Mouse (Mus musculus) left cerebral cortex, adult 11 months (tissue): ENCODE data around the gene Ndufs6.
A peak's percentile ranks its signal among the peaks of the same experiment; 100 is the strongest.

Source experiments
- DNase-seq: peaks from one replicate; pipeline ENCODE4 v3.0.0; 2022; ENCODE audit warnings: low spot score

The Ndufs6 gene

DNA sequence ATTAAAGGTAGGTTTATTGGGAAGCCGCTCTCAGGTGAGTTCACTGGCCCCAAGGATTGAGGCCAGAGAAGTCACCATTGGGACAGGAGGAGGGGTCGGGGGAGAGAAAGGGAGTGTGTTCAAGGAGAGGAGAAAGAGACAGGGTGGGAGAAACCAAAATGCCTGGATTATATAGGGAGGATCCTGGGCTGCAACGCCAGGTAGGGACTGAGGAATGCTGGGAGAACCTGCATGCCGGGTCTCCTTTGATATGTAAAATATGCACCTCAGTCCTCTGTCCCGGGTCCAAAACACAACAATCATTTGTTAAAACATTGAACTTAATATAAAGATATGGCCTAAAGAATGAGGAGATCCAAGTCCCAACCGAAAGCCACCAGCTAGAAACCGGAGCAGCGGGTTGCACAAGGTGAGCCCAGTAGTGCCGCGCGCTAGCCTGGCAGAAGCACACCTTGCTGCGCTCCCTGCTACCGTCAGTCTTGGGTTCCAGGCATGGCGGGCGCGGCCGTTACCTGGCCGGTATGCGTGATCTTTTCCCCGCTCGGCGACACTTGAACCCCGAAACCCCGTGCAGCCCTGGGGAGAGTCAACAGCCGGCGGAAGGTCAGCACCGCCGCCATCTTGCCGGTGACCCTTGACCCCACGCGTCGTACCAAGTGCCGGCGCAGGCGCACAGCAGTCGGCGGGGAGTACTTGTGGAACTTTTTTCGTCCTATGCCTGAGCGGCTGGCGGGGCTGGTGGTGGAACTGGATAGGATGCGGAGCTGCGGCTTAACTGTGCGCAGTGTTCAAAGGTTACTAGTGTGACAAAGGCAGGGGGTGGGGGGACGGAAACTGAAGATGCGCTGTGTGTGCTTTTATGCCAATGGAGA, at the start of gene Ndufs6, which contains the start of gene Mrpl36:
Gene Ndufs6 (minus strand): TSS at position 716 of the 872 bp plus-strand sequence.
Gene Mrpl36 (plus strand): TSS at position 687 of the 872 bp plus-strand sequence.
- DNase-seq = peak; percentile 89

DNA sequence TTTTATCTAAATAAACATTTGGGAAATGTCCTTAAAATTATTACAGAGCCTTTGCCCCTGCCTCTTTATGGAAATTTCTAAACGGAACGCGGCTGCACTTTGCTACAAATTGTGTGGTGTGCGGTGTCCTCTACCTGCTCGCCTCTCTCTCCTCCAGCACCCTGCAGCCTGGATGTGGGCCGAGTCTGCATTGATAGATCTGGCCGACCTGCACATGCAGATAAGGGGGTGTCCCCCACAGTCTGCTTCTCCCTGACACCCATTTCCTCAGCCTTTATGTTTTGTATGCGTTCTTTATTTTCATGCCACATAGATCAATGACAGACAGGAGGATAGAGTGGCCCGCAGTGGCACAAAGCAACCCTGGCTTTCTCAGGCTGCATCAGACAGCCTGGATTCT, 49.3 kb upstream of the Ndufs6 start:
- DNase-seq = no peak

DNA sequence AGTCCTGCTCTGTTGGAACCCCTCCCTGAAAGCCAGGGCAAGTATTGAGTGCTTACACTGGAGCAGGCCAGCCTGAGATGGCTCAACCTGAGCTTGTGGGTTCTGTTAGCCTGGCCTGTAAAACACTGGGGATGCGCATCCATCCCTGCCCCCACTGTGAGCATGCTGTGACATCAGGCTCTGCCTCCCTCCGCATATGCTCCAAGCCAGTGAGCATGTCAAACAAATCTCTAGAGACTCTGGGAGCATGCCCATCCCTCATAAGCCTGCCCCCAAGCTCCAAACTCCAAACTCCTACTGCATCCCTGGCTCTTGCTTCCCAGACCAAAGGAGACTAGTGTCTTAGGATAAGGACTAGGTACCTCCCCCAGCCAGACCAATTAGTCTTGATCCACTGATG, 46.3 kb upstream of the Ndufs6 start:
- DNase-seq = no peak

DNA sequence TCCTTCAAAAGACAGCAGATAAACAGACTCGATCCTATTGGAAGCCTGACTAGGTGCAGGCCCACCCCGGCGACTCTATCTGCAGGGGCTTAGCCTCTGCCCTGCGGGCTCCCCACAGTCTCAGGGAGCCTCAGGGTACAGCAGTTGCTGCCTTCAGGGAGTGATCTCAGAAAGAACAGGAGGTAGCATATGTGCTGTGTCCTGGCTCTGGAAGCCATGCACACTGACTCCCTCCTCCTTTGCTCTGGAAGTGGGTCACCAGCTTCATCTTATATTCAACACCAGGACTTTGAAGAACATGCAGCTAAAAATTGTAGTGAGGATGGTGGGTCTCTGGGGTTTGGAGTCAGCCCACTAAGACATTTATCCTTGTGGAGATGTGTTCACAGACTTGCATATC, 45.0 kb upstream of the Ndufs6 start:
- DNase-seq = no peak

DNA sequence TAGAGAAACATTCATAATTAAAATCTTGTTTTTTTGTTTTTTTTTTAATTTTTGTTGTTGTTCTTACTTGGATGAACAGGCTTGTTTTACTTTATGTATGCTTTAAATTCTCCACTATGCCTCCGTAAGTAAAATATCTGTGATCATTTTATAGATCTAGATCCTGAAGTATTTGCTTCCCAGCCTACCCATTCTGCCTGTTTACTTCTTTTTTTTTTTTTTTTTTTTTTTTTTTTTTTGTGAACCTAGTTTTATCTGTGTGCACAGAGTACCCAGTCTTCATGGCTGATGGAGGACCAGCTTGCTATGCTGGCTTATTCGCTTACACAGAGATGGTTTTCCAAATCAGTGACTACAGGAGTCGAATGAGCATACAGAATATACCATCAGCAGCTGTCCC, 28.8 kb upstream of the Ndufs6 start:
- DNase-seq = no peak

DNA sequence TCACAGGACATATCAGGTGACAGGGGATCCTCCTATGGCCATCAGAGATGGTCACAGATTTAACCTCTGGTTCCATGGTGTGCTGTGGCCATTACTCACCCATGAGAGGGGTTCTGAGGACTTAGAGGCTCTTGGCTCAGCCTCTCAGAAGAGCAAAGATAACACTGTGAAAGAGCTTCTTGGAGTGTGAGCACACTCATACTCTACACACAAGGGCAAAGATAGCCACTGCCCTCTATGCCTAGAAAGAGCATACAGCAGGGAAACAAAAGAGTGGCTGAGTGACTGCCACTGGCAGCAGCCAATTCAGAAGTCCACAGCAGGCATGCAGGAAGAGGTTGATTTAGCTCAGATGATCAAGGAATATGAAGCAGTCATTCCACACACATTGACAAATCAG, 24.1 kb upstream of the Ndufs6 start:
- DNase-seq = no peak

DNA sequence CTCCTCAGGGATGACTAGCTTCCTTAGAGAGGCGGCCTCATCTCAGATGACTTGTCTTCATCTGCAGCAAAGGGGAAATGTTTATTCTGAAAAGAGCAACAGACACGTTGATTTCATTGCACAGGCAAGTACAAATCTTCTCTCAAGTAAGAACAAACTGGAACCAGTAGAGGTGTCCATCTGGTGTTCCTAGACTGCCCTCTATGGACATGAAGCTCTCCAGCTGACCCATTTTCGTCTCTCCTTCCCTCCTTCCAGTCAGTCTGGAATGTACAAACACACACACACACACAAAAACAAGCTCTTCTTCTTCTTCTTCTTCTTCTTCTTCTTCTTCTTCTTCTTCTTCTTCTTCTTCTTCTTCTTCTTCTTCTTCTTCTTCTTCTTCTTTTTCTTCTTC, 23.6 kb upstream of the Ndufs6 start:
- DNase-seq = no peak

DNA sequence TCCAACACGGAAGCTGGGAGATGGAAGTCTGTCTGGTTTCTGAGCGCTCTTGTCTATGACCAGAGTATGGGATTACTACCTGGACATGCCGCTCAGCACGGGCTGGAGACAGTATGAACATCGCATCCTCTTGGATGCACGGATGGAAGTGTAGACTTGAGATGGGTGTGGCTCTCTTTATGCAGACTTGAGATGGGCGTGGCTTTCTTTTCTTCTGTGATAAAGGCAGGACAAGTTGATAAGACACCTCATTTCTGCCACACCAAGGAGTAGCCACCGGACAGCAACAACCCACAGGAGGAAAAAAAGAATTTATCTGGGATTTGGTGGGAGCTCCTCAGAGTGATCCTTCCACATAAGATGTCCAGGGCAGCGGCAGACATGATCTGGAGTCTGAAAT, 22.4 kb upstream of the Ndufs6 start:
- no peak for DNase-seq

DNA sequence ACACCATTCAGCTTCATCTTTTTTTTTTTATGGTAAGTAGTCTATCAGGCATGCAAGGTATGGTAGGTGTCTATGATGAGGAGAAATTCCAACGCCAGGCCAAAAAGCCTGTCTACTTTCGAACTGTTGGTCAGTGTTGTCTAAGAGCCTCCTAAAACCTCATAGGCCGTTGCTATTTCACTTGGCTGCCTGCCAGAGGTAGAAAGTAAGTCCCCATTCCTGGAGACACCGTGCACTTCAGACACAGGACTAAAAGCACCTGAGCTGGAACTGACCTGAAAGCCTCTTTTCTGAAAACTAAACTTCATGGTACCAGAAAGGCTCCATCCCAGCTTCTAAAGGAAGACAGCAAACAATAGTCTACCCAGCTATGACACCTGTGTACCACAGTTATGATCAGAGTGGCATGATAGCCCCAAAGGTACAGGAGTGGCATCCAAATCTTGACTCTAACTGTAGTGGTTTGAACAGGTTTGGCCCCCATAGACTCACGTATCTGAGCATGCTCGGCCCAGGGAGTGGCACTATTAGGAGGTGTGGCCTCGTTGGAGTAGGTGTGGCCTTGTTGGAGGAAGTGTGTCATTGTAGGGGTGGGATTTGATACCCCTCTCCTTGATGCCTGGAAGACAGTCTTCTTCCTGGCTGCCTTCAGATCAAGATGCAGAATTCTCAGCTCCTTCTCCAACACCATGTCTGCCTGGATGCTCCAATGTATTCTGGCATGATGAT, 19.7 kb upstream of the Ndufs6 start:
- no peak for DNase-seq

DNA sequence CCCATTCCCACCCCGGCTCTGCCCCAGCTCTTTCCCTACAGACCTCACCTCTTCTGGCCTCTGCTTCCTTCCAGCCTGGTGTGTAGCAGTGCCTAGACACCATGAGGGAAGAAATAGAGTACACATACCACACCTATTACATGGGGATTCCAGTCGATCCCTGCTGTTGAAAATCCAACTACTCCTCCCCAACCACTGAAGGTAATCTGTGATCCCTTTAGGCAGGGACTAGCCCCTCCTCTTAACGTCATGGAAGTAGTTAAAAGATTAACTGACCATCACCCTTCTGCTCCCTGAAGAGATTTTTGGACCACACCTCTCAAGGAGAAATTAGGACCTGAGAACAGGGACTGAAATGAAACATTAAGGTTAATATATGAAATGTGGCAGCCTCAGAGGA, 18.8 kb upstream of the Ndufs6 start:
- no peak for DNase-seq

DNA sequence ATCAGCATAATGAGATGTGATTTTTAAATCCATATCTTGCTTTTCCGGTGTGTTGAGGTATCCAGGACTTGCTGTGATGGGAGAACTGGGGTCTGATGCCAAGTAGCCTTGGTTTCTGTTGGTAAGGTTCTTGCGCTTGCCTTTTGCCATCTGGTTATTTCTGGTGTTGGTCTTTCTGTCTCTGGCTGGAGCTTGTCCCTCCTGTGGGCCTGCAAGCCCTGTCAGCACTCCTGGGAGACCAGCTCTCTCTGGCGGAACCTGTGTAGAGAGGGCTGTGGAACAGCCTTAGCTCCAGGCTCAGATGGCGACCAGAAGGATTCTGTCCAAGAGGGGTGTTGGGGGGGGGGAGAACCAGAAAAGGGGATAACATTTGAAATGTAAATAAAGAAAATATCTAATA, 18.4 kb upstream of the Ndufs6 start:
- DNase-seq = no peak

DNA sequence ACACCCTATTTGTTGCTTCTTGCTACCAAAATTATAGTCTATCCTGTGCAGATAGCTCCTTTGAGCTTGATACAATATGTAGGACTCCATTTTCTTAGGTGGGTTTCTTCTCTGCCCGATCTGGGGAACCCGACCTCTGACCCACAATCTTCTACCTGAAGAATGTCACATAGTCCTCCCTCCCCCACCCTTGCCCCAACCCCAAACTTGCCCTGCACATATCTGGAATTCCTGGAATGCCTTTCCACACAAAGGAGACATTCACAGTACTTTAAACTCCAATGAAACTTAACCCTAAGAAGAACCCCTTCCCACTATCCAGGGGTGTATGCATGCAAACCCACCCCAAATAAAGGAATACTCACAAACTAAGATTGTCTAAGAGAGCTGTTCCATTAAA, 17.8 kb upstream of the Ndufs6 start:
- DNase-seq = no peak

DNA sequence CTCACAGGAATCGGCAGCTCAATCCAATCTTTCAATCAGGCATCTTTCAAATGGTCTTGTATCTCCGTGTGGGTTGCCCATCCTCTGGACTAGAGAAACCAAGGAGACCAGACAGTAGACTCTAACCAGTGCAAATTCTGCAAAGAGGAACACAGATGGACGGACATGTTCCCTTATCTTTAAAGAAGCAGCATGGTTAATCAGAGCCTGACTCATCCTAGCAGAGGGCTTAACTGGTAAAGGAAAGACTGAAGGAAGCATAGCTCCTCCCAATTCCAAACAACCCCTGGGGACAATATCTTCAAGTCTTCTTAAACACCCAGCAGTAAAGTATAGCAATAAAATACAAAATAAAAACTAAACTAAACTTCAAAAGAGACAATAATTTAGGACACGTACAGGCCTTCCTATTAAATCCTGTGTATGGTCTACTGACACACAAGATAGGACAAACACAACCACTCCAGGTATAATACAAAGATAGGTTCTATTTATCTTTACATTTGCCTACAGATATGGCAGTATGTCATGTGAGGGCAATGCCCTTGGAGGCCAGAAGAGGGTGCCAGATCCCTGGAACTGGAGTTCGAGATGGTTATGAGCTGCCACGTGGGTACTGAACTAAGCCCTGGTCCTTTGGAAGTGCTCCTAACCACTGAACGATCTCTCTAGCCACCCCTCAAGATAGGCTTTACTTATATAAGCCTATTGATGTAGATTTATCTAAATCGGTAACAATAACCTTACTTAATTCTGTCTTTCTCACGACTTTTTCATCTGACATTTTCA, 17.0 kb upstream of the Ndufs6 start:
- no peak for DNase-seq

DNA sequence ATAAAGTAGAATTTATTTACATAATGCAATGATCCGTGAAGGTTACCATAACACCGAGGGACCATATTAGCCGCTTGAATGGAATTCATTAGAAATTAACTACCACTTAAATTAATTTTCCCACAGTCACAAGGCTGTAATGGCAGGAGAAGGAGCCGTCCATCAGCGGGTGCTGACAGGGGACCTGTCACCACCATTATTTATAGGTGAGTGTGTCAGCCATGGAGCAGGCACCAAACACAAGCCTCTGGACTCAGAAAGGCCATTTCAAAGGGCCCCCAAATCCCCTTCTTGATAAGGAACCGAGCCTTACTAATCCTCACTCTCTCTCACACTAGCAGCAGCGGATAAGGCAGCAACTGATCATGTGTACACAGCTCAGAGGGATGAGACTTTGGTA, 8.4 kb upstream of the Ndufs6 start:
- DNase-seq = no peak

DNA sequence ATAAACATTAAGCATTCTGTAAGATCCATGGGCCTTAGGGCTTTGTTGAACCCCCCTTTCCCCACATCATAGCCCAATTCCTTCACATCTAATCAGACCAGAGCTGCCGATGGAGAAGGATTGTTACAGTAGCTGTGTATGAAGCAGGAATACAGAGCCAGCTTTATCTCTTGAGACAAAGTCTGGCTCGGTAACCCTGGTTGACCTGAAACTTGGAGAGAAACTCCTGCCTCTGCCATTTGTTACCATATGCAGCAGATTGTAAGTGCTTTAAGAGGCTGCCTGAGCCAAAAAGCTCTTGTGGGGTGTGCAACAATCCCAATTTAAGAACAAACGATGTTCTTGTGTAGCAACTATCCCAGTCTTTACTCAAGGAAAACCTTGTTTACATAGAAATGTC, 3.4 kb upstream of the Ndufs6 start:
- DNase-seq = no peak

DNA sequence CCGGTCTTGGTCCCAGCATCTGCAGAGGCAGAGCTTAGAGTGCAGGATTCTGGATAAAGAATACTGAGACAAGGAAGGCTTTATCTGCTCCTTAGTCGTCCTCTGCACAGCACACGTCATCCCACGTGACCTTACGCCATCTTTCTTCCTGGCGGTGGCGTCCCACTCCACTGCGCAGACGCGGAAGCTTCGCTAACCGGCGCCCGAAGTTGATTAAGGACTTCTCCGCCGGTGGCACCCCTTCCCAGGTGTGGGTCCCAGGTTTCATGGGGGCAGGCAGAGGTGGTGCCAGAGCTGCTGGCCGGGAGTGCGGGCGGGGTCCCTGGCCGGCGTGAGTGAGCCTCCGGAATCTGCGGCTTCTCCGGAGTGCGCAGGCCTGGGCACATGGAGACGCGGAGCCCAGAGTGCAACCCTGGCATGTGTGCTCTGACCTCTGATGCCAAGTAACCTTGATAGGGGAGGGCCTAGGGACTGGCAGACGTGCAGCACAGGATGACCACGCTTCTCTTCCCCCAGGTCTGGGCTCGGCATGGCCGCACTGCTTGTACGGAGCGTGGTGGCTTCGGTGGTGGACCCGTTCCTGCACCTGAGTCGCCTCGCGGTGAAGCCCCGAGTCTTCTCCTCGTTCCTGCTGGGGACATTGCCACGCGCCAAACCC, 2.6 kb upstream of the Ndufs6 start:
- DNase-seq = peak; percentile 81

DNA sequence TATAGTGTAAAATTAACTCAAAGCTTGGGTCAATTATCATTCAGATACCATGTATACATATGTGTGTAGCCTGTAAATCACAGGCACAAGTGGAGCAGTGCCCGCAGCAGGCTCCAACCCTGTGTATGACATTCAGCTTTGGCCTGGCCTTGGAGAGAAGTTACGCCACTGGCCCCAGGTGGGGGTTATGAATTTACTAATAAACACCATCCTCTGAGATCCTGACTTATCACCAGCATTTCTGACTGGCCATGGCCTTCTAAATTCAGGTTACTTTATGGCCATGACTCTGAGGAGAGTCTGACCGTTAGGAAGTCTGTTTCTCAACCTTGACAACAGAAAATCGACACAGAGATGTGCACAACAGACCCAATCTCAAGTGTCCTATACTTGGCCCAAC, 4.9 kb downstream of the Ndufs6 start:
- no peak for DNase-seq

DNA sequence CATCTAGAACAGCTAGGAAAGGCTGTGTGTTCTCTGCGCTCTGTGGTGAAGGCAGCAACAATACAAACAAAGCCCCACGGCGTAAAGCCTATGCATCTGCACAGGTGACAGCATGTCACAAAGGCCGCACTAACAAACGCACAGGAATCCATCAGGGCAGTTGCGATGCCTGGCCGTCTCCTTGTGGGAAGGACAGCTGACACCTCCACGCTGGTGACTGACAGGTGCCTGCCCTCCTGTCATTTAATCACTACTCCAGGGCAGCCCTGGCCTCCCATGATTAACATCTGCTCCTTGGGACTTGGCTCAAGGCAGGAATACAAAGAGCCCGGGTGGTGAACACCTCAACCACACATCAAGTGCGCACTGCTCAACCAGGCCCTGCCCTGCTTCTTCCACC, 5.7 kb downstream of the Ndufs6 start:
- no peak for DNase-seq

DNA sequence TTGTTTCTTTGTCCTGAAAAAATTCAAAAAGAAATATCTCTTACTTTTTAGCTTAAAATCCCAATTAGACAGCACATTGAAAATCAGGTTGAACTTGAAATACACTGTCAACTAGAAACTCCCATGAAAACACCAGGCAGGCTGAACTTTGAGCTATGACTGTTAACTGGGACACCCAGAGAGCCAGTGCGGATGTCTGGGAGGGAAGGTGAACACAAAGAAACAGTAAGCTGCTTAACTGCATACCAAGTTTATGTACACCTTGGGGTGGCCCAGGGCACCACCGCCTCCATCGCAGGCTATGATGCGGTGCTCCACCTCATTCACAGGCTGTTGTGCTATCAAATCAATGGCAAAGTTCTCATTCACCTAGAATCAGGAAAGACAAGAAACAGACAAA, 8.3 kb downstream of the Ndufs6 start:
- DNase-seq = no peak

DNA sequence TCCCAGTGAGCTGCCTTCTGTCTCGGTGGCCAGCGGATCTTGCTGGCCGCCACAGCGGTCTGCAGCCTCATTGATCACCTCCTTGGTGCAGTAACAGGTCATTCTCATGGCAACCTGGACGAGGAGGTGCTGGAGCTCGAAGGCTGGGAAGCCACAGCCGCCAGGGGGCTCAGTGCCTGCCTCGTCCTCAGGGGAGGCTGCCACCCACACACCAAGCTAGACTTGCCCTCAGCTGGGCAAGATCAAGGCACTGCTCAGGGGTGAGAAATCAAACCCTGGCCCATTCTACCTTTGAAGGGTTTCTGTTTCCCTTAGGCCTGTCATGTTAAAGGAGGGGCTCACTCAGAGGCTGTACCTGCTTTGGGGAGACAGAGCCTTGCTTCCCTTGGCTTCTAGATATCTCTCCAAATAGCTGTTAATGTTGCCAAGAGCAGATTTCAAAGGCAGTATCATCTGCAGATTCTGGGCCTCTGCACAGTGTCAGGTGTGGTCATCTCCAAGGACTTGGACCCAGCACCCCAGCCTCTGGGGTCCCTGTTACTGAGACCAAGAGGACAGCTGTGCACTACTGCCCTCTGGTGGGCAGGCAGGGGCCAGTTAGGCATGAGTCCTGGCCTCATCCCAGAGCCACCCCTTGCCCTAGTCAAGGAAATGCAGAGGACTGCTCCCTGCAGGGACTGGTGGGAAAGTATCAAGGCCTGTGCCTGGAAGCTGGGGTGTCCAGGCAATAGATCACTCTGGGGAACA, 18.0 kb downstream of the Ndufs6 start:
- no peak for DNase-seq

DNA sequence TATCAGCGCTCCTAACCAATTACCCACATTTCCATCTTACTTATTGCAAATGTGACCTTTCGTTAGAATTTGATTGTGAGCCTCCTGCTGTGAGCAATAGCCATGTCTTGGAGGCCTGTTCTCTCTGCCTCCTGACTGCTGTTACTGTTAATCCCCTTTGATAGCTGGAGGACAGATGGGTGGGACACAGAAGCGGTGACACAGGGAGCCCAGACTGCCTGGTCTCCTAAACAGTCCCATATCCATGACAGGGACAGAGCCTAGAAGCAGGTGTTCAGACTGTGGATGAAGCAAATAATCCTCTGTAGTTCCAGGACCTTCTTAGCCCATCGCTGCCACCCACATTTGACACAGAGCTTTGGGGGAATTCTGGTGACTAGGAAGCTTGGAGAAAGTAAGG, 21.9 kb downstream of the Ndufs6 start:
- DNase-seq = no peak

DNA sequence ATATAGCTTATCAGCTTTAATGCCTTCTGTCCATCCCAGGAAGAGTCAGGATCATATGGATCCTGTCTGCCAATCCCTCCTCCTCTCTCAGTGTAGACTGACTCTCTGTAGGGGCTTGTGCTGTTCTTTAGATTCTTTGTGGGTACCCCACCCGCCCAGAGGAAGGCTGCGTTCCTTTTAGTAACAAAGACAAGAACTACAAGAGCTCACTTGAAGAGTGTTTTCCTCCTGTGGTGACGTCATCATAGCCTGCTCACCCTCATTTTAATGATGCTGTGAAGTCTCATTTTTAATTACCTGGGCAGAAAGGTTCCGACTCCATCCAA, 22.3 kb downstream of the Ndufs6 start:
- no peak for DNase-seq
